Mouse (Mus musculus) liver, embryonic 14.5 days (tissue): ENCODE results near the gene Trp63. TPM values are rescaled to one million over a fixed set of nuclear protein-coding genes. Genes with fewer than 3 reads are reported as not detected.

Experiments used
- ATAC-seq: fragments of 200-750 bp; cut with Nextera tagmentation; 2 replicates; pipeline ENCODE4 v1.8.0; 2017; ENCODE audit warnings: moderate number of reproducible peaks, mild to moderate bottlenecking, moderate library complexity; ENCODE audit not compliant: insufficient read depth
- DNase-seq, 3 experiments: peaks; one replicate each; pipeline ENCODE4 v3.0.0-alpha.2; 2012 to 2013; ENCODE audit warnings: low read depth in 3 of 3, low spot score in 3 of 3
- H3K27ac ChIP-seq: fragments of 300-500 bp; sonication (generic); 2 replicates; pipeline ENCODE4 v1.5.1; 2014; ENCODE audit warnings: moderate library complexity, mild to moderate bottlenecking, control low read depth, inconsistent platforms
- H3K27me3 ChIP-seq: fragments of 300-500 bp; sonication (generic); 2 replicates; pipeline ENCODE4 v1.6.1; 2014; ENCODE audit warnings: mild to moderate bottlenecking, low read length, moderate library complexity; ENCODE audit not compliant: control insufficient read depth, insufficient read depth
- H3K36me3 ChIP-seq: fragments of 300-500 bp; sonication (generic); replicated peaks from 2 replicates; pipeline ENCODE4 v1.6.1; 2014; ENCODE audit warnings: low read depth; ENCODE audit not compliant: control insufficient read depth, insufficient read depth
- H3K4me1 ChIP-seq, 2 experiments: fragments of 200-500 bp in 1 of 2; fragments of 300-500 bp in 1 of 2; sonication (generic) in 1 of 2; replicated peaks; 2 replicates each; pipeline ENCODE4 v1.6.1; 2012 to 2014; ENCODE audit warnings: antibody characterized with exemption in 1 of 2, inconsistent platforms in 1 of 2, low read length in 1 of 2; ENCODE audit not compliant: control insufficient read depth in 2 of 2, insufficient read depth in 2 of 2
- H3K4me2 ChIP-seq: fragments of 300-500 bp; sonication (generic); 2 replicates; pipeline ENCODE4 v1.6.1; 2014; ENCODE audit warnings: low read depth, mild to moderate bottlenecking, control low read depth, moderate library complexity
- H3K4me3 ChIP-seq, 2 experiments: fragments of 200-500 bp in 1 of 2; fragments of 300-500 bp in 1 of 2; sonication (generic) in 1 of 2; 2 replicates each; pipeline ENCODE4 v1.5.1; 2012 to 2014; ENCODE audit warnings: low read depth in 2 of 2, low read length in 2 of 2, mild to moderate bottlenecking in 2 of 2, control low read depth in 1 of 2, inconsistent platforms in 1 of 2, moderate library complexity in 1 of 2; ENCODE audit not compliant: insufficient read depth in 1 of 2
- H3K9ac ChIP-seq: fragments of 300-500 bp; sonication (generic); replicated peaks from 2 replicates; pipeline ENCODE4 v1.6.1; 2014; ENCODE audit warnings: mild to moderate bottlenecking, control low read depth, moderate library complexity
- H3K9me3 ChIP-seq: fragments of 300-500 bp; sonication (generic); 2 replicates; pipeline ENCODE4 v1.6.1; 2016; ENCODE audit warnings: low read length, mixed read lengths; ENCODE audit not compliant: control insufficient read depth
- CTCF ChIP-seq: IDR thresholded peaks from 2 replicates; pipeline ENCODE4 v1.5.1; 2016; ENCODE audit warnings: antibody characterized with exemption, low read depth, control low read depth
- EP300 ChIP-seq: IDR thresholded peaks from 2 replicates; pipeline ENCODE4 v1.6.1; 2016; ENCODE audit warnings: antibody characterized with exemption, low read depth
- WGBS: fragments of 180-500 bp; shearing (Covaris S2); extraction: QIAGEN DNeasy Blood & Tissue Kit; methylation state at CpG from one replicate; pipeline ENCODE4 v1.1.7; 2014; ENCODE audit not compliant: insufficient replicate concordance; 5-methylcytosine and 5-hydroxymethylcytosine counted together
- polyA plus RNA-seq, 2 experiments: library from polyadenylated mRNA; depleted of rRNA in 1 of 2; stranded (reverse) in 1 of 2; unstranded in 1 of 2; fragments of >200 nt; fragmentation: Nextera tagmentation in 1 of 2; extraction: Ambion mirVana in 1 of 2; gene quantifications; 2 replicates each; pipeline versions ENCODE4 v1.2.1 to v1.2.3; 2012 to 2014

The Trp63 gene
- polyA plus RNA-seq, 2 experiments: 0.02 TPM; not detected in 1

DNA sequence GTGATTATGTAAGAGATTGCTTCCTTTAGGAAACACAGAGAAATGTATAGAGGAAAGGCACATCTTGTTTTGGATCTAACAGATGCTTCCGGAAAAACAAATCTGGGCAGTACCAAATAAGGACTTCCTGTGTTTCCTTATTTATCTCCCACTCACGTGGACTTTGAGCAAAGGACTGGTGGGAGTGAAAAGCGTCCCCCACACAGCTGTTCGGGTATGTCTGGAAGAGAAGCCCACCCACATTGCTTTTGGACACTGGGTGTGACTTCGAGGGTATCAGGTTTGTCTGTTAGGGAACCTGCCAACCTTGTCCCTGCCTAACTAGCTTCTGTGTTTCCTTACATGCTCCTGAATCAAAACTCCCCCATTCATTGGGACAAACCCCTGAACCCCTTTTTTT lies 3.2 kb upstream of the Trp63 start:
- no peaks in the 10 kb centered on the region for H3K4me1 ChIP-seq
- H3K27me3 ChIP-seq: no peaks in the 10 kb centered on the region
- ATAC-seq (no peak), DNase-seq (no peak)
- H3K9ac ChIP-seq: no peak overlapping the region
- 45% methylated on average over 5 of the region's 5 CpGs for WGBS
- H3K4me3 ChIP-seq: no peak overlapping the region
- H3K36me3 ChIP-seq: no peaks in the 10 kb centered on the region
- TF ChIP-seq EP300: no peak
- TF ChIP-seq CTCF: no peak
- H3K9me3 ChIP-seq: no peaks in the 10 kb centered on the region
- H3K27ac ChIP-seq: no peak overlapping the region
- H3K4me2 ChIP-seq: no peak overlapping the region

DNA sequence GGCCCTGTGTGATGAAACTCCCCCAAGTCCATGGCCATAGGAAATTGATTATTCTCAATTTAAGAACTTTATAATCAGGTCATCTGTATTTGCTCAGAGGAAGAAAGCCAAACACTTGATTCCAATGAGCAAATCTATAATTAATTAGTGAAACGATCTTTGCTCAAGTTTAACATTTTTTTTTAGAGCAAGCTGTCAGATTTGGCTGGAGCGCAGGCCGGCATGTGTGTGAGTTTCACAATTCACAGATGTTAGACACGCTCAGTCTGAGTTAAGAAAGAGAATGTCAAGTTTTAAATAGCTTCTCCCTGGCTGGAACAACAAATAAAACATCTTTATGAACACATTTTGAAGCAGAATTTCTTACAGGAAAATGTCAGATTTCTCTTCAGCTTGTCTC lies 1.0 kb upstream of the Trp63 start:
- H3K9me3 ChIP-seq: no peaks in the 10 kb centered on the region
- no peak overlapping the region for H3K4me2 ChIP-seq
- no peaks in the 10 kb centered on the region for H3K36me3 ChIP-seq
- no peak for DNase-seq
- WGBS: 62% methylated on average over 4 of the region's 4 CpGs
- H3K27ac ChIP-seq: no peak overlapping the region
- no peak for ATAC-seq
- H3K27me3 ChIP-seq: no peaks in the 10 kb centered on the region
- TF ChIP-seq EP300 (no peak), CTCF (no peak)
- no peak overlapping the region for H3K9ac ChIP-seq
- H3K4me3 ChIP-seq: no peak overlapping the region
- no peaks in the 10 kb centered on the region for H3K4me1 ChIP-seq

DNA sequence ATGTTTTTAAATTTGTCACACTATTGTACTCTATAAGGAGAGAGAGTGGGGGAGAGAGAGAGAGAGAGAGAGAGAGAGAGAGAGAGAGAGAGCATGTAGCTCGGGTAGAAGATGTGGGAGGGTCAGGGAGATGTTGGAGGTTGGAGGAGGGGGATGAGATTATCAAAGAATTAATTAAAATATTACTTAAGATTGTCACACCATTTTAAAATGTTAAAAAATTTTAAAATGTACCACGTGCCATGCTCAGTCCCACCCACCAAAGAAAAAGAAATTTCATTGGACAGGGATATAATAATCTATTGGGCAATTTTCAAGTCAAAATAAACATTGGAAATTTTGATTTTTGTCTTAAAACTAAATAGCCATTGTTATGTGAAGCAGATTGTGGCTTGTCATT lies 1.0 kb downstream of the Trp63 start:
- H3K4me3 ChIP-seq: no peak overlapping the region
- H3K9ac ChIP-seq: no peak overlapping the region
- ATAC-seq (no peak), DNase-seq (no peak)
- H3K4me1 ChIP-seq: no peaks in the 10 kb centered on the region
- TF ChIP-seq EP300: no peak
- TF ChIP-seq CTCF: no peak
- H3K9me3 ChIP-seq: no peaks in the 10 kb centered on the region
- H3K36me3 ChIP-seq: no peaks in the 10 kb centered on the region
- no peak overlapping the region for H3K4me2 ChIP-seq
- no peak overlapping the region for H3K27ac ChIP-seq
- no peaks in the 10 kb centered on the region for H3K27me3 ChIP-seq
- 42% methylated on average over 2 of the region's 2 CpGs for WGBS

DNA sequence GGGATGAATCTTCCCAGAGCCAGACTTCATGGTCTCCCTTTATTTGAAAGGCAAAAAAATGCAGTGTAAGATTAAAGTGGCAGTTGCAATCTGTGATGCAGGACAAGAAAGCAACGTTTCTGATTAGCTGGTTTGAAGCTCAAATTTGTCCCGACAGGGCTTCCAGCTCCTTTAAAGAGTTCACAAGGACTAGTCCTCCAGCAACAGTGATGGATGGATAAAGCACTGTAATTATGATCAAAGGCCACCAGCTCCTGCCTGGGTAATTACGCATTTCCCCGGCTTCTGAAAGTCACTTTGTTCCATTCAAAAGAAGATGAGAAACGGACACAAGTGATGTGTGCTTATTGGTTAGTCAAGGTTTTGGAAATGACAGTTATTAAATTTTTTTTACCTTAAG lies 7.0 kb downstream of the Trp63 start:
- no peaks in the 10 kb centered on the region for H3K4me1 ChIP-seq
- H3K9ac ChIP-seq: no peak overlapping the region
- DNase-seq (no peak), ATAC-seq (no peak)
- H3K4me3 ChIP-seq: no peak overlapping the region
- H3K4me2 ChIP-seq: no peak overlapping the region
- WGBS: 46% methylated on average over 5 of the region's 5 CpGs
- no peaks in the 10 kb centered on the region for H3K36me3 ChIP-seq
- no peaks in the 10 kb centered on the region for H3K27me3 ChIP-seq
- TF ChIP-seq EP300 (no peak), CTCF (no peak)
- no peaks in the 10 kb centered on the region for H3K9me3 ChIP-seq
- H3K27ac ChIP-seq: no peak overlapping the region

DNA sequence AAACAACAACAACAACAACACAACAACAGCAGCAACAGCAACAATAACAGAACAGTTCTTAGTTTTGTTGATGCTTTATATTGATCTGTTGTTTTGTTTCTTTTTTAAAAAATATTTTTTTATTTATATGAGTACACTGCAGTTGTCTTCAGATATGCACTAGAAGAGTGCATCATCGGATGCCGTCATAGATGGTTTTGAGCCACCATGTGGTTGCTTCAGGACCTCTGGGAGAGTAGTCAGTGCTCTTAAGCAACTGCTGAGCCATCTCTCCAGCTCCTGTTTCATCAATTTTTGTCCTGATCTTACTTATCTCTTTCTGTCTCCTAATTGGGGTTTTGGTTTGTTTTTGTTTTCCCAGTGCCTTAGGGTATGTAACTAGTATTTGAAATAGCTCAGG lies 17.7 kb downstream of the Trp63 start:
- no peak overlapping the region for H3K4me2 ChIP-seq
- no peak overlapping the region for H3K27ac ChIP-seq
- no peaks in the 10 kb centered on the region for H3K36me3 ChIP-seq
- no peaks in the 10 kb centered on the region for H3K4me1 ChIP-seq
- ATAC-seq (no peak), DNase-seq (no peak)
- no peaks in the 10 kb centered on the region for H3K9me3 ChIP-seq
- no peak overlapping the region for H3K9ac ChIP-seq
- H3K27me3 ChIP-seq: no peaks in the 10 kb centered on the region
- no peak overlapping the region for H3K4me3 ChIP-seq
- 70% methylated on average over 2 of the region's 2 CpGs for WGBS
- TF ChIP-seq CTCF: no peak
- no peak for TF ChIP-seq EP300

DNA sequence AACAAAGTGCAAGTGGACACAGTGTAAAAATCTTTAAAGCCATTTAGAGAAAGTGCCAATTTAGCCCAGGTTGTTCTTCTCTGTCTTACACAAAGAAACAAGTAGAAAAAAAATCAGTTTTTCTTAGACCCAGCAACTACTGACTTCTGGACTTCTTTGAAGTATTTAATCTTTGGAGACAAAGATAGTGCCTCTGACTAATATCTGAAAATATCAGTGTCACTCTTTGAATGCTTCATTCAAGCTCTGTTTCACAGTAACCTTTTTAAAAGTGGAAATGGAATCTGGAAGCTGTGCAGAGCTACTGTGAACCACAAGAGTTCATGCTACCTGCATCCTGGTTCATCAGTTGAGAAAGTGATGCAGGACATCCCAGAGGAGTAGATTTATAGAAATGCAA lies 22.7 kb downstream of the Trp63 start:
- Histone ChIP-seq H3K27me3 (no peaks in the 10 kb centered on the region), H3K27ac (no peak overlapping the region), H3K4me2 (no peak overlapping the region), H3K4me3 (no peak overlapping the region), H3K36me3 (no peaks in the 10 kb centered on the region), H3K9me3 (no peaks in the 10 kb centered on the region), H3K9ac (no peak overlapping the region), H3K4me1 (no peaks in the 10 kb centered on the region)
- ATAC-seq (no peak), DNase-seq (no peak)
- TF ChIP-seq CTCF (no peak), EP300 (no peak)
